Mouse (Mus musculus): Measurements from ENCODE around the gene Cenpt. TPM values are rescaled to one million over a fixed set of nuclear protein-coding genes. Genes with fewer than 3 reads are reported as not detected.

Gene Cenpt
- polyA plus RNA-seq, 2 experiments, result 41.5 to 92.2 TPM

GRCm38 (mm10) chr8:105795785-105796184 lies 57.3 kb downstream of the Cenpt start:
- H3K27ac ChIP-seq (replicated peaks; ENCODE audit: low read depth, low read length), result no peak overlapping the region
- TF ChIP-seq POLR2A (IDR thresholded peaks at IDR 0.05; ENCODE audit: borderline replicate concordance, extremely low read depth, insufficient read depth, insufficient read length), result no peak
- no peak overlapping the region for H3K9ac ChIP-seq (ENCODE audit: low read depth, low read length, severe bottlenecking)
- DNase-seq (ENCODE audit: low spot score) (no peak), ATAC-seq (ENCODE audit: low FRiP score, low read depth) (no peak)
- no peak overlapping the region for H3K4me2 ChIP-seq (replicated peaks; ENCODE audit: low read depth, low read length, severe bottlenecking)
- H3K4me3 ChIP-seq (replicated peaks; ENCODE audit: low read length), result no peak overlapping the region
- peaks cover 6% of the 10 kb centered on the region; the same call in 1 of the 2 replicates for H3K4me1 ChIP-seq (ENCODE audit: control insufficient read depth, insufficient read depth, low read length)
- H3K9me3 ChIP-seq (ENCODE audit: control insufficient read depth, low read length), result no peaks in the 10 kb centered on the region
- WGBS, result 77% methylated on average over 1 of the region's 1 CpGs
- no peaks in the 10 kb centered on the region for H3K27me3 ChIP-seq (ENCODE audit: control insufficient read depth, insufficient read depth, low read length)
- peaks cover 4% of the 10 kb centered on the region; the same call in 1 of the 2 replicates for H3K36me3 ChIP-seq (ENCODE audit: control insufficient read depth, insufficient read depth, low read length)

Other genes with a start within 250 kb of the Cenpt start
- 25.0 and 34.3 TPM in 2 replicates for gene Ripor1, start 248.0 kb downstream of the Cenpt start, polyA plus RNA-seq (2012; rRNA removed)
- 18.7 and 22.1 TPM in 2 replicates for gene Ripor1, start 248.0 kb downstream of the Cenpt start, polyA plus RNA-seq (2014; fragmentation: Nextera tagmentation; extraction: Ambion mirVana)
- gene Ctcf, start 216.7 kb downstream of the Cenpt start, polyA plus RNA-seq (2012; rRNA removed), result 39.1 and 48.1 TPM in 2 replicates
- gene Ctcf, start 216.7 kb downstream of the Cenpt start, polyA plus RNA-seq (2014; fragmentation: Nextera tagmentation; extraction: Ambion mirVana), result 97.8 and 107 TPM in 2 replicates
- 1.0 and 1.7 TPM in 2 replicates for gene Agrp, start 215.9 kb downstream of the Cenpt start, polyA plus RNA-seq (2012; rRNA removed)
- 2.5 and 2.6 TPM in 2 replicates for gene Agrp, start 215.9 kb downstream of the Cenpt start, polyA plus RNA-seq (2014; fragmentation: Nextera tagmentation; extraction: Ambion mirVana)
- gene Carmil2, start 167.0 kb downstream of the Cenpt start, polyA plus RNA-seq (2012; rRNA removed), result 2.1 and 2.3 TPM in 2 replicates
- gene Carmil2, start 167.0 kb downstream of the Cenpt start, polyA plus RNA-seq (2014; fragmentation: Nextera tagmentation; extraction: Ambion mirVana), result 0.63 and 0.66 TPM in 2 replicates
- gene Acd, start 152.2 kb downstream of the Cenpt start, polyA plus RNA-seq (2012; rRNA removed), result 52.8 and 68.4 TPM in 2 replicates
- gene Acd, start 152.2 kb downstream of the Cenpt start, polyA plus RNA-seq (2014; fragmentation: Nextera tagmentation; extraction: Ambion mirVana), result 62.0 and 72.1 TPM in 2 replicates
- 17.9 and 28.4 TPM in 2 replicates for gene Pard6a, start 152.1 kb downstream of the Cenpt start, polyA plus RNA-seq (2012; rRNA removed)
- 18.4 and 19.3 TPM in 2 replicates for gene Pard6a, start 152.1 kb downstream of the Cenpt start, polyA plus RNA-seq (2014; fragmentation: Nextera tagmentation; extraction: Ambion mirVana)
- 0.18 TPM in 1 of 2 replicates, not detected in the other for gene 4933405L10Rik, start 145.6 kb downstream of the Cenpt start, polyA plus RNA-seq (2012; rRNA removed)
- 0.29 TPM in 1 of 2 replicates, not detected in the other for gene 4933405L10Rik, start 145.6 kb downstream of the Cenpt start, polyA plus RNA-seq (2014; fragmentation: Nextera tagmentation; extraction: Ambion mirVana)
- gene Enkd1, start 145.1 kb downstream of the Cenpt start, polyA plus RNA-seq (2012; rRNA removed), result 43.3 and 45.4 TPM in 2 replicates
- gene Enkd1, start 145.1 kb downstream of the Cenpt start, polyA plus RNA-seq (2014; fragmentation: Nextera tagmentation; extraction: Ambion mirVana), result 19.8 and 22.8 TPM in 2 replicates
- gene Gfod2, start 94.6 kb downstream of the Cenpt start, polyA plus RNA-seq (2012; rRNA removed), result 10.5 and 11.7 TPM in 2 replicates
- 13.6 and 17.7 TPM in 2 replicates for gene Gfod2, start 94.6 kb downstream of the Cenpt start, polyA plus RNA-seq (2014; fragmentation: Nextera tagmentation; extraction: Ambion mirVana)
- gene Ranbp10, start 25.9 kb downstream of the Cenpt start, polyA plus RNA-seq (2012; rRNA removed), result 31.3 and 37.4 TPM in 2 replicates
- gene Ranbp10, start 25.9 kb downstream of the Cenpt start, polyA plus RNA-seq (2014; fragmentation: Nextera tagmentation; extraction: Ambion mirVana), result 12.2 and 15.0 TPM in 2 replicates
- 0.06 and 0.19 TPM in 2 replicates for gene Tsnaxip1, start 25.5 kb downstream of the Cenpt start, polyA plus RNA-seq (2012; rRNA removed)
- 0.18 and 0.62 TPM in 2 replicates for gene Tsnaxip1, start 25.5 kb downstream of the Cenpt start, polyA plus RNA-seq (2014; fragmentation: Nextera tagmentation; extraction: Ambion mirVana)
- gene Thap11, start 1.9 kb upstream of the Cenpt start, polyA plus RNA-seq (2012; rRNA removed), result 70.7 and 83.1 TPM in 2 replicates
- gene Thap11, start 1.9 kb upstream of the Cenpt start, polyA plus RNA-seq (2014; fragmentation: Nextera tagmentation; extraction: Ambion mirVana), result 62.5 and 68.4 TPM in 2 replicates
- 239 and 249 TPM in 2 replicates for gene Nutf2, start 7.3 kb upstream of the Cenpt start, polyA plus RNA-seq (2012; rRNA removed)
- 259 and 271 TPM in 2 replicates for gene Nutf2, start 7.3 kb upstream of the Cenpt start, polyA plus RNA-seq (2014; fragmentation: Nextera tagmentation; extraction: Ambion mirVana)
- 91.8 and 127 TPM in 2 replicates for gene Edc4, start 27.6 kb upstream of the Cenpt start, polyA plus RNA-seq (2012; rRNA removed)
- gene Edc4, start 27.6 kb upstream of the Cenpt start, polyA plus RNA-seq (2014; fragmentation: Nextera tagmentation; extraction: Ambion mirVana), result 39.6 and 49.1 TPM in 2 replicates
- gene Nrn1l, start 40.3 kb upstream of the Cenpt start, polyA plus RNA-seq (2012; rRNA removed), result 2.2 TPM in 2 replicates
- 0.45 and 1.1 TPM in 2 replicates for gene Nrn1l, start 40.3 kb upstream of the Cenpt start, polyA plus RNA-seq (2014; fragmentation: Nextera tagmentation; extraction: Ambion mirVana)
- gene Pskh1, start 47.2 kb upstream of the Cenpt start, polyA plus RNA-seq (2012; rRNA removed), result 57.2 and 82.7 TPM in 2 replicates
- 33.1 and 37.6 TPM in 2 replicates for gene Pskh1, start 47.2 kb upstream of the Cenpt start, polyA plus RNA-seq (2014; fragmentation: Nextera tagmentation; extraction: Ambion mirVana)
- gene Ctrl, start 80.6 kb upstream of the Cenpt start, polyA plus RNA-seq (2012; rRNA removed), result 4.1 and 5.7 TPM in 2 replicates
- gene Ctrl, start 80.6 kb upstream of the Cenpt start, polyA plus RNA-seq (2014; fragmentation: Nextera tagmentation; extraction: Ambion mirVana), result 0.88 and 1.7 TPM in 2 replicates
- 31.8 and 45.8 TPM in 2 replicates for gene Psmb10, start 85.2 kb upstream of the Cenpt start, polyA plus RNA-seq (2012; rRNA removed)
- 37.8 and 38.8 TPM in 2 replicates for gene Psmb10, start 85.2 kb upstream of the Cenpt start, polyA plus RNA-seq (2014; fragmentation: Nextera tagmentation; extraction: Ambion mirVana)
- gene Lcat, start 90.1 kb upstream of the Cenpt start, polyA plus RNA-seq (2012; rRNA removed), result 15.9 and 18.5 TPM in 2 replicates
- gene Lcat, start 90.1 kb upstream of the Cenpt start, polyA plus RNA-seq (2014; fragmentation: Nextera tagmentation; extraction: Ambion mirVana), result 1.9 and 3.0 TPM in 2 replicates
- 116 and 135 TPM in 2 replicates for gene Slc12a4, start 112.8 kb upstream of the Cenpt start, polyA plus RNA-seq (2012; rRNA removed)
- gene Slc12a4, start 112.8 kb upstream of the Cenpt start, polyA plus RNA-seq (2014; fragmentation: Nextera tagmentation; extraction: Ambion mirVana), result 46.0 and 56.2 TPM in 2 replicates
- gene Dpep3, start 126.2 kb upstream of the Cenpt start, polyA plus RNA-seq (2012; rRNA removed), result not detected in 2 replicates
- gene Dpep3, start 126.2 kb upstream of the Cenpt start, polyA plus RNA-seq (2014; fragmentation: Nextera tagmentation; extraction: Ambion mirVana), result 0.11 TPM in 1 of 2 replicates, not detected in the other
- gene Dus2, start 138.1 kb upstream of the Cenpt start, polyA plus RNA-seq (2012; rRNA removed), result 24.4 and 25.6 TPM in 2 replicates
- 22.4 and 25.0 TPM in 2 replicates for gene Dus2, start 138.1 kb upstream of the Cenpt start, polyA plus RNA-seq (2014; fragmentation: Nextera tagmentation; extraction: Ambion mirVana)
- 0.05 TPM in 1 of 2 replicates, not detected in the other for gene Dpep2nb, start 152.7 kb upstream of the Cenpt start, polyA plus RNA-seq (2012; rRNA removed)
- gene Dpep2nb, start 152.7 kb upstream of the Cenpt start, polyA plus RNA-seq (2014; fragmentation: Nextera tagmentation; extraction: Ambion mirVana), result 0.17 TPM in 1 of 2 replicates, not detected in the other
- gene Ddx28, start 158.6 kb upstream of the Cenpt start, polyA plus RNA-seq (2012; rRNA removed), result 12.9 and 14.9 TPM in 2 replicates
- 17.2 and 19.5 TPM in 2 replicates for gene Ddx28, start 158.6 kb upstream of the Cenpt start, polyA plus RNA-seq (2014; fragmentation: Nextera tagmentation; extraction: Ambion mirVana)
- gene Nfatc3, start 205.6 kb upstream of the Cenpt start, polyA plus RNA-seq (2012; rRNA removed), result 27.2 and 31.6 TPM in 2 replicates
- 7.8 and 9.6 TPM in 2 replicates for gene Nfatc3, start 205.6 kb upstream of the Cenpt start, polyA plus RNA-seq (2014; fragmentation: Nextera tagmentation; extraction: Ambion mirVana)

Data from limb, embryonic 14.5 days (tissue).